In genomic region chr5:52190371-52191179, GRCm38 (mm10) we compare ENCODE assay signal across 8 mouse cellular contexts. TPM values are rescaled to one million over a fixed set of nuclear protein-coding genes. Genes with fewer than 3 reads are reported as not detected.
DNase-seq lines count a peak whose midpoint lies in the region; ATAC-seq lines count a peak whose summit lies in the region.

TSS of gene Dhx15 (minus strand) at chr5:52190514.

- H3K36me3 ChIP-seq in forebrain, embryonic 14.5 days (ENCODE audit: control insufficient read depth, insufficient read depth, low read length) = no peaks in the 10 kb centered on the region
- H3K36me3 ChIP-seq in neural tube, embryonic 15.5 days = no peaks in the 10 kb centered on the region

- peaks cover 9% of the 10 kb centered on the region for H3K4me1 ChIP-seq in forebrain, embryonic 14.5 days (ENCODE audit: control insufficient read depth, insufficient read depth, low read length)
- peaks cover 32% of the 10 kb centered on the region for H3K4me1 ChIP-seq in neural tube, embryonic 15.5 days

- H3K27me3 ChIP-seq in forebrain, embryonic 14.5 days (replicated peaks; ENCODE audit: control insufficient read depth, insufficient read depth, low read length) = no peaks in the 10 kb centered on the region
- no peaks in the 10 kb centered on the region for H3K27me3 ChIP-seq in neural tube, embryonic 15.5 days (replicated peaks)

- peak; percentile 92 for DNase-seq in ES-CJ7 (ENCODE audit: low read depth, low spot score)
- DNase-seq in cerebellum, adult 11 months = peak; percentile 93
- peak; percentile 97 for DNase-seq in forebrain, embryonic 14.5 days (ENCODE audit: low spot score)
- peak; percentile 94 to 95 for DNase-seq in heart, postnatal 14 days
- DNase-seq in layer of hippocampus, adult 11-12 months (ENCODE audit: low spot score) = peak; percentile 91
- peak; percentile 92 to 94 for DNase-seq in lung, adult 18-20 months
- DNase-seq in testis, postnatal 14 days (ENCODE audit: low spot score) = peak; percentile 94

- intact Hi-C loops in heart, postnatal 14 days (cut with DNase I) = no loop called here

- peak; percentile 97 for ATAC-seq in forebrain, embryonic 14.5 days
- ATAC-seq in neural tube, embryonic 15.5 days (ENCODE audit: low FRiP score) = peak; percentile 96

- peak within 1 kb of the TSS; percentile 91 for H3K4me2 ChIP-seq in forebrain, embryonic 14.5 days (ENCODE audit: low read length)
- H3K4me2 ChIP-seq in neural tube, embryonic 15.5 days = peak within 1 kb of the TSS; percentile 75

- no peaks in the 10 kb centered on the region for H3K9me3 ChIP-seq in forebrain, embryonic 14.5 days (replicated peaks; ENCODE audit: control insufficient read depth, low read length)
- H3K9me3 ChIP-seq in neural tube, embryonic 15.5 days (replicated peaks) = no peaks in the 10 kb centered on the region

- WGBS in forebrain, embryonic 14.5 days = 1% methylated on average over 53 of the region's 53 CpGs
- WGBS in neural tube, embryonic 15.5 days = 2% methylated on average over 51 of the region's 53 CpGs

- peak within 1 kb of the TSS; percentile 97 for H3K4me3 ChIP-seq in forebrain, embryonic 14.5 days (ENCODE audit: low read depth, low read length)
- H3K4me3 ChIP-seq in neural tube, embryonic 15.5 days (replicated peaks) = peak within 1 kb of the TSS; percentile 94

- H3K27ac ChIP-seq in forebrain, embryonic 14.5 days (ENCODE audit: low read depth, low read length) = peak within 1 kb of the TSS; percentile 91
- H3K27ac ChIP-seq in neural tube, embryonic 15.5 days (replicated peaks) = peak within 1 kb of the TSS; percentile 95

- peak within 1 kb of the TSS; percentile 99 for H3K9ac ChIP-seq in forebrain, embryonic 14.5 days (ENCODE audit: low read length)
- H3K9ac ChIP-seq in neural tube, embryonic 15.5 days (replicated peaks) = peak within 1 kb of the TSS; percentile 99

RNA-seq across cellular contexts. Expression of gene Dhx15, which starts in this region (rescaled TPM):
- 87.4 and 90.9 TPM in 2 replicates for polyA plus RNA-seq in forebrain, embryonic 14.5 days (2014; fragmentation: Nextera tagmentation; extraction: Ambion mirVana)
- total RNA-seq in heart, postnatal 14 days (2021) = 10 to 100 TPM; 65.2 to 65.7 TPM
- 107 and 115 TPM in 2 replicates for polyA plus RNA-seq in neural tube, embryonic 15.5 days (2015; fragmentation: Nextera tagmentation; extraction: Ambion mirVana)

Comparison
In these comparisons a context has a peak if more than half of its experiments do, and no peak if none do; other contexts are left out.
1. Peak in every context shown above with its lines: DNase-seq, ATAC-seq, H3K4me3 ChIP-seq and H3K27ac ChIP-seq.